Mouse (Mus musculus) gastrocnemius, postnatal 36 days (tissue): ENCODE results near the gene Gm15013. TPM values are rescaled to one million over a fixed set of nuclear protein-coding genes. Genes with fewer than 3 reads are reported as not detected.
"Not testable (repeated sequence)": the region's sequence is repeated elsewhere in the genome, so short reads cannot be mapped to it uniquely, and the experiment has no call there.

Experiments used
- DNase-seq, 2 experiments: peaks; one replicate each; pipeline ENCODE4 v3.0.0; 2022
- intact Hi-C: fragments of 180-260 bp; cut with DNase I; formaldehyde crosslinking; loops from one replicate; pipeline ENCODE4 v1.15.1; 2025
- long read RNA-seq, 2 experiments: library from polyadenylated mRNA; stranded (forward); transcript quantifications; one replicate each; pipeline ENCODE4 v2.0.0; 2021
- total RNA-seq, 2 experiments: library from RNA; stranded (reverse); gene quantifications; 2 replicates each; pipeline ENCODE4 v1.2.3; 2021

Gm15013 gene
- total RNA-seq: not detected
- long read RNA-seq, experiment 1: 0 reads
- long read RNA-seq, experiment 2: 0 reads

GRCm38 (mm10) chrX:139714381-139714780 lies at the start of gene Gm15013:
Gene Gm15013, minus strand, starts transcription at chrX:139714481.
- intact Hi-C loops: no loop called here
- DNase-seq: no peak

DNA sequence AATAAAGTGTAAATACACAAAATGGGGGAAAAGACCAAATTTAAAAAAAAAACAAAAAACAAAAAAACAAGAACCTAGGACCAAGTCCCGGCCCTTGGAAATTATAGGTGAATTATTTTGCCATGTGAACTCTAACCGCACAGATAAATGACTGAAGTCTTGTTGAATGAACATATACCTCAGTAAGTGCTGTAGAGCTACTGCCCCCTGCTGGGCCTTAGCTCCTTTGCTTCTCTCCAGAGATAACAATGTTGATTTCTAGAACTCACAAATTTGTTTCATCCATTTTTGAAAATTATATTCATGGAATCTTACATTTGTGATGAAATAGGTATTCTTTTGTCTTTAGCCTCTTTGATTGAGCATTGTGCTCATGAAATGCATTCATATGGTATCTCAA lies 48.3 kb upstream of the Gm15013 start:
- no peak for DNase-seq
- intact Hi-C loops: no loop called here

DNA sequence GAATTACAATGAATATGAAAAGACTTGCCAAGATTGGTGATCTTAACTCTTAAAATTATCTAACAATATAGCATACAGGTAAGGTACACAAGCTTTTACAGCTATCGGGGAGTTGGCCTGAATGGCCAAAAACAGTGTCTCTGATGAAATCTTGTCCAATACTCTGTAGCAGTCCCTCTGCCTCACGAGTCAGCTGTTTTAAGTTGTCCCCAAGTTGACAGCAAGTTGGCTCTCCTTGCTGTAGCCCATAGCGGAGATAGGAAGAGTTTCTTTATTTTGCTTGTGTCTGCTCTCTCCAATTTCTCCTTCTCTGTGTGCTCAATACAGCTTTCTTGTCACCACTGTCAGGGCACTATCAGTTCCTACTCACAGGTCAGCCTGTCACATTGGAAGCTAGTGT lies 44.4 kb upstream of the Gm15013 start:
- DNase-seq, intact Hi-C loops: not testable (repeated sequence)

- intact Hi-C loops: loop anchor here (5.0 kb wide), 1 partner anchor 80 kb away; no protein-coding TSS in a partner anchor
- peak in 1 of 2 experiments; percentile 11 for DNase-seq
These were observed 37.6 kb upstream of the Gm15013 start for GRCm38 (mm10) chrX:139751855-139752254.

DNA sequence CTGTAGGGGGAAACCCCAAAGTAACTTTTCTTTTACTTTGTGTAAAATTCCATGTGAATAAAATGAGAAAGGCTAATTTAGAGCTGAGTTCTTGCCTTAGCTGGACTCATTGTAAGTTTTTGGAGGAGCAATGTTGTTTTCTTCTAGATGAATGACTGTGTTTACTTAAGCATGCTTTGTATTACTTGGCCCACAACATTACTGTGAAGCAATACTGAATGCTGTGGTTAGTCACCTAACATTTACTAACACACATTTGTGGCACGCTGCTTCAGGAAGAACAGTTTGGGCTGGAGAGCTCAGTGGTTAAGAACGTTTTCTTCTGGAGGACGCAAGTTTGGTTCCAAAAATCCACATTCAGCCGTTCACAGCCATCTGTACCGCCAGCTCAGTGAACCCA lies 22.8 kb upstream of the Gm15013 start:
- intact Hi-C loops: no loop called here
- DNase-seq: no peak

DNA sequence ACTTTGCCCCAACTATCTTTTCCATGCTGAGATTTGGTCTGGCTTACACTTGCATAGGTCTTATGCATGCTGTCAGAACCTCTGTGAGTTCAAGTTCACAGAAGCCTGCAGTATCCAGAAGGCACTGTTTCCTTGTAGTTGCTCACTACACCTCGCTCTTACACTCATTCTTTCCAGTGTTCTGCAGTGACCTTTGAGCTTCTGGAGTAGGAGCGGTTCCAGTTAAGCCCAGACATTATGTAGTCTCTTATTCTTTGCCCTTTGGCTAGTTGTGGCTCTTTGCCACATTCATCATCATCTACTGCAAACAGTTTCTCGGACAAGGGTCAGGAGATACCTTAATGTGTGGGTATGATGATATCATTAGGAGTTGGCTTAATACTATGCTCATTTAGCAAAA lies 16.3 kb upstream of the Gm15013 start:
- intact Hi-C loops: no loop called here
- no peak for DNase-seq

- intact Hi-C loops: no loop called here
- no peak for DNase-seq
These were observed 8.1 kb upstream of the Gm15013 start for GRCm38 (mm10) chrX:139722350-139722749.

DNA sequence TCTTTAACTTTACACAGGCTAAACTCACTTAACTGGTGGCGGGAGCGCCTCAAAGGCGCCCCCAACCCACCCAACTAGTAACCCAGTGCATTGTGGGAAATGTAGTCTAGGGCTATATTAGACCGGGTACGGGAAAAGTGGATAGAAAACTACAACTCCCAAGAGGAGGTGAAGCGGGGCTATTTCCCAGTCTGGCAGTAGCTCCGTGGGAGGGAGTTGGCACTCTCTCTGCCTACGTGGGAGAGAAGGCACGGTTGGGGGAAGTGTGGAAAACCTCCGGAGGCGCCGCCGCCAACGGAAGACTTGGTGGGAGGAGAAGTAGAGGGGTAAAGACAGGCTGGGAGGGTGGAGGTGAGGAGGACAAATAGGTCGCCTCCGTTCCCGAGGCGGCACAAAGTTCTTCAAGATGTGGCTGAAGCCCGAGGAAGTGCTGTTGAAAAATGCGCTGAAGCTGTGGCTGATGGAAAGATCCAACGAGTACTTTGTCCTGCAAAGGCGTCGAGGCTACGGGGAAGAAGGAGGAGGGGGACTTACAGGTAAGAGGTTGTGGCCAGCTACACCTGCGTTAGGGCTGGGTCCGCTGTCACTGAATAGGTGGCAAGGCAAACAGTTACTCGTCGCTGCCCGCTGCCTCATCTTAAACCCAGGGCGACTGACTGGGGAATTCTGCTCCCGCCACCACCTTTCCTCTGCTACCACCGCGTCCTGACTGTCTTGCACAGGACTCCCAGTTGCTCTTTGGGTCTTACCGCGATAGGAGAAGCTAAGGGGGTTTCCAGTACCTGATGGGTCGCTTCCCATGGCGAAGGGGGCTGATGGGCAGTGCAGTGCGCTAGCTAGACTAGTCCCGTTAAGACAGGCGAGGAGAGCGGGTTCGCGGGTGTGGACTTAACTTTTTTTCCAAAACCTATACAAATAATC lies 29.2 kb downstream of the Gm15013 start, which contains the start of gene Tbc1d8b:
Gene Tbc1d8b, plus strand, starts transcription at position 222 of the 921 bp plus-strand sequence.
- intact Hi-C loops: no loop called here
- peak; percentile 66 to 74 for DNase-seq

GRCm38 (mm10) chrX:139684410-139684774 lies 29.9 kb downstream of the Gm15013 start:
- DNase-seq: no peak
- intact Hi-C loops: no loop called here

DNA sequence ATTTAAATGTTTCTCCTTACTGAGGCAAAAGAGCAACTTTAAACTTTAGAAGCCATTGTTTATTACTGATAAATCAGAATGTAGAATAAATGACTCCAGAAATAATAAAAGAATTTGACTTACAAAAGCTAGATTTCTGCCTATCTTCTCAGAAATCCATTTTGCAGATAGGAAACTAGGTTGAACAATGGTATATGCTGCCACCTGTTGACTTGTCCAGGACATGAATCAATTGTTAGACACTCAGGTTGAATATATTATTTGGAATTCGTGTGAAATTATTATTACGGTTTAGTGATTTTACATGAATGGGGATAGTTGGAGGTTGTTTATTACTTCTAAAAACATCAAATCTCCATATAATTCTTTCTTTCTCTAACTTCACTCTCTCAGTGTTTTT lies 48.5 kb downstream of the Gm15013 start:
- no peak for DNase-seq
- intact Hi-C loops: loop anchor here (5.0 kb wide), 1 partner anchor 249 kb away; no protein-coding TSS in a partner anchor

Other genes starting within 250 kb of the Gm15013 start
- not detected for gene D330045A20Rik, start 234.1 kb downstream of the Gm15013 start, total RNA-seq
- gene Rnf128, start 151.2 kb downstream of the Gm15013 start, total RNA-seq: 10 to 100 TPM; 15.0 to 16.9 TPM
- 1 to 10 TPM; 2.8 to 3.2 TPM for gene Tbc1d8b, start 29.5 kb downstream of the Gm15013 start, total RNA-seq
- gene Ripply1, start 67.9 kb upstream of the Gm15013 start, total RNA-seq: not detected
- not detected for gene Cldn2, start 86.3 kb upstream of the Gm15013 start, total RNA-seq
- gene Morc4, start 157.2 kb upstream of the Gm15013 start, total RNA-seq: 1 to 10 TPM; 5.1 to 5.8 TPM